Mouse (Mus musculus) fat pad, adult 2 months (tissue): ENCODE measurements around the gene Prss33.
"Not testable (repeated sequence)": the region's sequence is repeated elsewhere in the genome, so short reads cannot be mapped to it uniquely, and the experiment has no call there.

ENCODE experiments used
- DNase-seq: peaks from one replicate; pipeline ENCODE4 v3.0.0-alpha.2; 2011; ENCODE audit warnings: low read depth, low spot score; ENCODE audit errors: extremely low read depth

Prss33 gene

DNA sequence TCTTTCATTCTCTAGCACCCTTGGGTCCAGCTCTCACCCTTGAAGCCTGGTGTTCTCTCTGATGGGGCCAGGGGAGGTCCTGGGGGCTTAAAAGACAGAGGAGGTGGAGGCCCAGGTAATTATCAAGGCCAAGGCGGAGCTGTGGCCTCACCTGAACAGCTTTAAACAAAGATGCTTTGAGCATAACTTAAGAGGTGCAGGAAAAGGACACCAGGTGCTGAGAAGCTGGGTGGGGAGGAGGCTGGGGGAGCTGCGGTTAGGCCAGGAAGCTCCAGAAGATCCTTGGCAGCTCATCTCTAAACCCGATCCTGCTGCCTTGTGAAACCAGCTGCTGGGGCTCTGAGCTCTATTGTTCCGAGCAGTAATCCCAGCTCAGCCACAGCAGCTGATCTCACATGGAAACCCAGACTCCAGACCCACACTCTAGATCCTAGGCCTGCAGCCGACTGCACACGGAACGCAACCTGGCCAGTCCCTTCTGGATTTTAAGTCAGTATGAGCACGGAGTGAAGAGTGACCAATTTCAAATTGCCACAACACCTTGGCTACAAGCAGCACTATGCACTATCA, at the start of gene Prss33:
Prss33 (minus strand) TSS at position 51 of the 570 bp plus-strand sequence.
- DNase-seq, result no peak

DNA sequence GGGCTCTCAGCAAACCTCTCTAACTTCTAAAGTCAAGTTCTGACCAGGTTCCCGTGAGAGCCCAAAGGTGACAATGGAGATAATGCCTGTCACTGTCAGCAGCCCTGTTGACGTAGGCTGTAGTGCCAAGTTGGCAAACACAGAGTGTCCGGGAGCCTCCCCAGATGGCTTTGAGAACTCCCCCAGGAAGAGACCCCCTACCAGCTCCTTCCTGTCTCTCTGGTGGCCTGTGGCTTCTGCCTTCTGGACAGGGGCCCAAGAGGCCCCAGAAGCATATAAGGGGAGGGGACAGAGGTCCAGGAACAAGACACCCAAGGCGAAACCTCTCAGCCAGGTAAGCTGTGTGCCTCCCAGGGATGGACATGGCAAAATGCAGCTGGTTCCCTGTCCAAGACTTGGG, 44.7 kb upstream of the Prss33 start, which contains the start of the genes Dcpp1 and Dcpp2:
Dcpp1 (plus strand) TSS at position 301 of the 400 bp plus-strand sequence.
Dcpp2 (plus strand) TSS at position 305 of the 400 bp plus-strand sequence.
- not testable (repeated sequence) for DNase-seq

DNA sequence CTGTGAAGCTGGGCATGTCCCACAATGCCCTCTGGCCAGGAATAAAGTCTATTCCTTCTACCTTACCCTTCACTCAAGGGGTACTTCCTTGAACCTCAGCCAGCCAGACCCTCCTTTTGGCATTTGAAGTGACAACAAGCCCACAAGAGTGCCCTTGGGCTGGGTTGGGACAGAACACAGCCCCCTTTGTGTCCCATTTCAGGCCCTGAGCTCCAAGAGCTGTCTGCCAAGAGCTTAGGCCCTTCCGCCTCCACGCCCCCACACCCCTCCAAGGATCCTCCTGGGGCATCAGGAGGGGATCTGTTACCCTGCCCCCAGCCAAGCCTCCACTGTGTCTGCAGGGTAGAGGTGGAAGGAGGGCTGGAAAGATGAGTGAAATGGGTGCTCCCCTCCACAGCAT, 41.3 kb upstream of the Prss33 start:
- no peak for DNase-seq

DNA sequence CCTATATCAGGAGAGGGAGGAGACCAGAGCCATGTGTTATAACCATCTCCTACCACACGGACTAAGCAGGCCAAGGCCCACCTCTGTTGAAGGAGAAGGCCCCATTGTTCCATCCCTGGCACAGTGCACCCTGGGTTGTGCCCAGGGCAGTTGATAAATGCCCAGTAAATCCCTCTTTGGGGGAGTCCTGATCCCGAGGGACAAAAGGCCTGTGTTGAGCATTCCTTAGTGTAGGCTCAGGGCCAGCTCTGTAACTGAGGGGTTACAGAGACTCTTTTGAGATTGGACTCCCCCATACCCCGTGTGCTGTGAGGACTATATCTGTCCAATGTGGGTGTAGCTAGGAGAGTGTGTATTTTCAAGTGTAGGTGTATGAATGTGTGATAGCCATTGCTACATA, 40.9 kb upstream of the Prss33 start:
- DNase-seq, result no peak

DNA sequence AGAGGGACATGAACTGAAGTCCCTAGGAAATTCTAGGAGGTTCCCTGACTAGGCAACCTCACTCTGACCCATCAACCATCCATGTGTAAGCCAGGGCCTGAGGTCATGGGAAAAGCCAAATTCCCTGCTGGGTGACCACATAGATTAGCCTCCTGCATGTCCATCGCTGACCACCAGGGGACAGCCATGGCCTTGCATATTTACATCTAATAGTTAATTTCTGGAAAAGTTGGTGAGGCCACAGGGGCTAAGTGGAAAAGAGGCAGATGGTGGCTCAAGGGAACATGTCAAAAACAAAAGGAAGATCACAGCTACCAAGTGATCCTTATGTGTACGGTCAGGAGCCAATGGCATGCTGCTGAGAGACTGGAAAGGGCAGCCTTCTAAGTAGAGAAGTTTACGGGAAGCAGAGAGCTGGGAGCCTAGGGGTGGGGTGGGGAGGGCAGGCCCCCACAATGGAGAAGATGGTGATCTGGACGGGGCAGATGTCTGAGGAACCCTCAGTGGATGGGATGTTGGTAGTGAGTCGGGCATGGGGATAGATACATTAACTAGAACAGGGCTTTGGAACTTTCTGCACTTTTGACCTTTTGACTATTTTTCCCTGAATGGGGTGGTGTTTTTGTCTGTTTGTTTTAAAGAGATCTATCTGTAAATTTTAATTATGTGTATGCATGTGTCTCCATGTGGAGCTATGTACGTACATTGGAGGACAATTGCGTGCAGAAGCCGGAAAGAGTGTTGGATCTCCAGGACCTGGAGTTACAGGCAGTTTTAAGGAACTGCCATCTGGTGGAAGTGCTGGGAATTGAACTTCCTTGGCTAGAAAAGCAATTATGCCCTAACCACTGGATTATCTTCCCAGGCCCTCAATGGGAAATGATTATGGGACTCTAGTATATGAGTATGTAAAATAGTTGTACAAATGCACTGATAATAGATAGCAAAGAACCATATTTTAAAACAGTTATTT, 38.3 kb upstream of the Prss33 start:
- DNase-seq, result no peak

DNA sequence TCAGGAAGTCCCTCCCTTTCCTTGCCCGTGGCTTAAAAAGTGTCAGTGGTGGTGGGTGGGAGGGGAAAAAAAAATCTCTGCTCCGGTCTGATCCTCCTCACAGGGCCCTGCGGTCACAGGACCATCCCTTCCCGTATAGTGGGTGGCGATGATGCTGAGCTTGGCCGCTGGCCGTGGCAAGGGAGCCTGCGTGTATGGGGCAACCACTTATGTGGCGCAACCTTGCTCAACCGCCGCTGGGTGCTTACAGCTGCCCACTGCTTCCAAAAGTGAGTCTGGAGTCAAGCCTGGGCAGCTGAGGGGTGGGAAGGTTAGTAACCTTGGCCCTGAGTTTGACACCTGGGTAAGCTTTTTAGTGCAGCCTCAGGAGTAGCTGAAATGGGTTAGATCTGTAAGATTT, 32.7 kb upstream of the Prss33 start:
- DNase-seq, result peak; percentile 52

DNA sequence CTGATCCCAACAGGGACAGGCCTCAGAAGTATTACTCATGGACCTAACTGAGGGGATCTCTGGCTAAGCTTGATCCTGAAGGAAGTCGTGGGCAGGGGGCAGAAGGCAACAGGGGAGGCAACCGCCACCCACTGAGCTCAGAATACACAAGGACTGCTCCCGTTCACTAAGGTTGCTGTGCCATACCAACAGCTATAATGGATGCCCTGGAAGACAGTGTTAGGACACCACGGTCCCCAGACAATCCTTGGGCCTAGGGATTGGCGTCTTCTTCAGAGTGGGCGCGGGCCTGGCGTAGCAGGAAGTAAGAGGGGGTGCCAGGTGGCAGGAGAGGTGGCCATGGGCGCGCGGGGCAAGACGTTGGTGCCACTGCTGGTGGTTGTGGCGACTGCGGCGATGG, 31.9 kb upstream of the Prss33 start, which contains the start of gene Prss21:
Prss21 (plus strand) TSS at position 301 of the 400 bp plus-strand sequence.
- DNase-seq, result no peak

DNA sequence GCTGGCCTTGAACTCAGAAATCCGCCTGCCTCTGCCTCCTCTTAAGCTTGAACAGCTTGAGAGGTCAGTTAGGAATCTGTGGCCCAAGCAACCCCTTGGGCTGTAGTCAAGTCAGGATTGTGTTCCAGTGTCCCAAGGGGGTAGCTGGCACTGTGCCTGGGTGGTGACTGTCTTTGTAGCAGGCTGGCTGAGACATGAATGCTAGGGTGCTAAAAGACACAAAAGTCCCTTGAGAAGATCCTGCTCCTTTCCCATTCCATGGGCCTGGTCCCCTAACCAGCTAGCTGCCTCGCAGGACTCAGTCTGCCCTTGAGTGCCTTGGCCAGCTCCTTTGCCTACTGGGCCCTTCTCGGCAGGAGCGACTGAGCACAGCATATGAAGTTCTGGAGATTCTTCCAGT, 27.1 kb upstream of the Prss33 start:
- no peak for DNase-seq

DNA sequence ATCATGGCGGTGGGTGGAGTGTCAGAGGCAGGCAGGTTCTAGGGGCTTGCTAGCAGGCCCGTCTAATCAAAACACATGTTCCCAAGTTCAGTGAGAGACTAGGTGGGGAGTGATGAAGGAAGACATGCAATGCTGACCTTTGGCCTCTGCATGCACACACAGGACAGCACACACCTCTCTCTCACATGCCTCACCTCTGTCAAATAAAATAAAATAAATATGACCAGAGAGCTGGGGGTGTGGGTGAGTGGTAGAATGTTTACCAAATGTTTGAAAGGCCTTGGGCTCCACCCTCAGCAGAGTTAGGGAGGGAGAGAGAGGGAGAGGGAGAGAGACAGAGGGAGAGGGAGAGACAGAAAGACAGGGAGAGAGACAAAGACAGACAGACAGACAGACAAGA, 22.1 kb upstream of the Prss33 start:
- DNase-seq, result no peak

DNA sequence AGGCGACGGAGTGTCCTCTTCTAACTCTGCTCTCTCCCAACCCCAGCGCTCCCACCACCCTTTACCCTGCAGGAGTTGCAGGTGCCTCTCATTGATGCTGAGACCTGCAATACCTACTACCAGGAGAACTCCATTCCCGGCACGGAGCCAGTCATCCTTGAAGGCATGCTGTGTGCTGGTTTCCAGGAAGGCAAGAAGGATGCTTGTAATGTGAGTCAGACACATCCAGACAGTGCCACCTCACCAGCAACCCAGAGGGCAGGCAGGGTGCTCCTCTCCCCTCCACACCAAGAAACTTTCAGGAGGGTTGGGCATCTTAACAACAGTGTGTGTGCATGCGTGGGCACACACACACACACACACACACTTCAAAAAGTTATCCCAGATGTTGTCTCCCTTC, 21.3 kb upstream of the Prss33 start:
- no peak for DNase-seq

DNA sequence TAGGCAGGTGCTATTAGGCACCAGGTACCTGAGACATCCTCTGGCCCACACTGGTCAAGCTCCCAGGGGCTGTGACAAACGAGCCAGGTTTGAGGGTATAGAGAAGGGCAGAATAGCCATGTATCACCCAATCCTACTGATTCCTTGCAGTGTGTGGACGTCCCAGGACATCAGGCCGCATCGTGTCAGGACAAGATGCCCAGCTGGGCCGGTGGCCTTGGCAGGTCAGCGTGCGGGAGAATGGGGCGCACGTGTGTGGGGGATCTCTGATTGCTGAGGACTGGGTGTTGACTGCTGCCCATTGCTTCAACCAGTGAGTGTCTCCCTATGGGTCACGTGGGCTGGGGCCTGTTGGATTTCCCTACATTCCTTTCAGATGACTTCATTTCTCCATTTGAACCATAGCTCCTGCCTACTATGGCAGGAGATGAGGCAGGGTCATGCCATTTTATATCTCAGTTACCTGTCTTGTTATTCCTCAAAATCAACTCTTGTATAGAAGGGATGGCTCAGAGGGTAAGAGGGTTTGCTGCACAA, 18.4 kb upstream of the Prss33 start:
- DNase-seq, result no peak

DNA sequence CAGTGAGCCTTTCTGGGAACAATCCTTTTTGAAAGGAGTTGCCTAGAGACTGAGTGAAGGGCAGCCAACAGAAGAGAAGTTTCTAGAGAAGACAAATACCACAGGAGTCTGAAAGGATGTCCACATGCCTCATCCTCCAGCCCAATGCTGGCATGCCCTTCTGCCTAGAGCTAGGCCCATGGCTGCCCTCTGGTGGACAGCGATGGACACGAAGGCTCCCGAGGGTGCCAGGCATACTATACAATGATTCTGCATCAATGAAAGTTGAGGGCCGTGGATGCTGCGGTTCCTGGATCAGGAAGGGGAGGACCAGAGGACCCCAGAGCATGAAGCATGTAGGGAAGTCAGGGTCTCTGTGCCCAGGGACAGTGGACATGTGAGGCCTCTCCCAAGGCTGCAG, 17.4 kb upstream of the Prss33 start:
- DNase-seq, result no peak

DNA sequence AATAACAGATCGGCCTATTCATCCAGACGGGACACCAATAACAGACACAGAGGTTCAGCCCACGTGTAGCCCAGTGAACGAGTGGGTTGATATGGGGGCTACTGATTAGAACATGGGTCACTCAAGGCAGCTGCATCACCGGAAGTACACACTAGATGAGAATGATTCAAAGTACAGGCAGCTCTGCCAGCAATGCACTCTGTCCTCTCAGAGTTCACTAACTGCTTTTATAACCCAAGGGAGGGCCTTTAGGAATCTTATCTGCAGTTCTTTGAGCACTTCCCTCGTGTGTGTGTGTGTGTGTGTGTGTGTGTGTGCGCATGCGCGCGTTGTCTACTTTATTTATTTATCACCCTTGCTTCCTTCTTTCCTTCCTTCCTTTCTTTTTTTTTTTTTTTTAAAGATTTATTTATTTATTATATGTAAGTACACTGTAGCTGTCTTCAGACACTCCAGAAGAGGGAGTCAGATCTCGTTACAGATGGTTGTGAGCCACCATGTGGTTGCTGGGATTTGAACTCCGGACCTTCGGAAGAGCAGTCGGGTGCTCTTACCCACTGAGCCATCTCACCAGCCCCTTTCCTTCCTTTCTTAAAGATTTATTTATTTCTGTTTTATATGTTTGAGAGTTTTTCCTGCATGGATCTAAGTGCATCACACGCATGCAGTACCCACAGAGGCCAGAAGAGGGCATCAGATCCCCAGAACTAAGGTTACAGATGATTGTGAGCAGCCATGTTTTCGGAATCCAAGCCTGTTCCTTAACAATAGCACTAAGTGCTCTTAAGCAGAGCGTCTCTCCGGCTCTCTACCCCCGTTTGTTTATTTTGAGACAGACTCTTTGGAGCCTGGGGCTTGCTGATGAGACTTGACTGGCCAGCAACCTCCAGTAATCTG, 15.2 kb upstream of the Prss33 start:
- DNase-seq, result no peak

DNA sequence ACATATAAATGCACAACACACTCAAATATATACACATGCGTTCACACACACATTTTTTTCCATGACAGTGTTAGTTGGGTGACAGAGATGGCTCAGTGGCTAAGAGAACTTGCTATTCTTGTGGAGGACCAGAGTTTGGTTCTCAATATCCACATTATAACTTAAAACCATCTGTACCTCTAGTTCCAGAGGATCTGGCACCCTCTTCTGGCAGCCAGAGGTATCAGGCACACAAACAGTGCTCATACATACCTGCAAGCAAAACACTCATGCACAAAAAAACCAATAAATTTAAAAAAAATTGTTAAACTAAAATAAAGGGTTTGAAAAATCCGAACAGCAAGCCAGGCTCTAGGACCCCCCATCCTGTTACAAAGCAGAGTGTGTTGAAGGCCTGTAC, 14.2 kb upstream of the Prss33 start:
- DNase-seq, result no peak

DNA sequence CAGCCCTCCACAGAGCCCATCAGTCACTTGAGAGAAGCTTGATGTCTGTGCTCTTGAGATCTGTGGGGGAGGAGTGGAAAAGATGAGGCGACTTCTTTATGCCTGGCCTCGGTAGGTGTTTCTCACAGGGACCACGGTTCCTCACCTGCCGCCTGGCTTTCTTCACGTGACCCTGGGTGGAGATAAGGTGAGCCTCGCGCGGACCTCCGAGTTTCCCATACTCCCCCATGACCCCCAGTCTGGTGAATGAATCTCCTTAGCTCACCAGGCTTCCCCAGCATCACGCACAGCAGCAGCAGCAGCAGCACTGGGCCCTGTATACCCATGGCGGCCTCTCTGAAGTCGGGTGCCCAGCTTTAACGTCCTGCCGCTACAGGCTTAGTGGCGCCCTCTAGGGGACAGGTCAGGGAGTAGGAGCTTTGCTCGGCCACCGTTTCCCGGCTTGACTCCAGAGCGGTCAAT, 8.0 kb upstream of the Prss33 start, which contains the start of the genes Prss32 and Prss41:
Prss32 (plus strand) TSS at position 44 of the 462 bp plus-strand sequence.
Prss41 (minus strand) TSS at position 361 of the 462 bp plus-strand sequence.
- no peak for DNase-seq

DNA sequence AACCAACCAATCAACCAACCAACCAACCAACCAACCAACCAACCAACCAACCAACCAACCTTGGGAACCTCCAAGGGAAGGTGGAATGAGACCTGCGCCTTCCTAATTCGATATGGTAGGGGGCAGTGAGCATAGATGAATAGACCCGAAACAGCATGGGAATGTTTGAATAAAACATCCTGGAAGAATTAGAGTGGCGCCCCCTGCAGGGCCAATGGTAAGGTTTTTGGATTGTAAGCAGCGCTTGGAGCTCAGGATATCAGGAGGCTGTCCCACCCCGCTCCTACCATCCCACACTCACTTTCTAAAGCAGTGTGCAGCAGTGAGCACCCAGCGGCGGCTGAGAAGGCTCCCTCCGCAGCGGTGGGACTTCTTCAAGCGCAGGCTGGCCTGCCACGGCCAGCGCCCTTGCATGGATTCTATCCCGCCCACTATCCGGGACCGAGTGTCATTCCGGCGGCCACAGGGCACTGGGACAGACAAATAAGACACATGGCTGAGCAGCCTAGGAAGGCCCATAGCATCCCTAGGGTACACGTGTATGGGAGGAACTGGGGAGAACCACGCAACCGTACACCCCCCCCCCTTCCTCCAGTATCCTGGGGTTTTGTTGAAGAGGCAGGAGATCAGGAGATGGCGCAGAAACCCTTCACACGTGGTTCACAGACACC, 7.4 kb upstream of the Prss33 start:
- no peak for DNase-seq

DNA sequence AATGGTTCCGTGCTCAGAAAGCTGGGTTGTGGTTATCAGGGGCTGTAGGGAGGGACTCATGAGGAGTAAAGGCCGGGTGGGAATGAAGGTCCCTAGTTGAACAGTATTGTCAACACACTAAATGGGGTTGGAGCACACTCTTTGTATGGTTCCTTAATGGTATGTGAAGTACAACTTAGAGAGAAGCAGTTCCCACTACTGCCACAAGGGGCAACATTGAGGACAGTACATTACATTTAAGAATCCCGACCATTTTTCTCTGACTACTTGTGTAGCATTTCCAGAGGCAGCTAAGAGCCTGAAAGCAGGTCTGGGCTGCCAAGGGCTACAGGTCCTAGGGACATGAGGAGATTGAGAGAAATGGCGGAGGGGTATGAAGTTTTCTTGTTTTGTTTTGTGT, 5.3 kb upstream of the Prss33 start:
- DNase-seq, result no peak

DNA sequence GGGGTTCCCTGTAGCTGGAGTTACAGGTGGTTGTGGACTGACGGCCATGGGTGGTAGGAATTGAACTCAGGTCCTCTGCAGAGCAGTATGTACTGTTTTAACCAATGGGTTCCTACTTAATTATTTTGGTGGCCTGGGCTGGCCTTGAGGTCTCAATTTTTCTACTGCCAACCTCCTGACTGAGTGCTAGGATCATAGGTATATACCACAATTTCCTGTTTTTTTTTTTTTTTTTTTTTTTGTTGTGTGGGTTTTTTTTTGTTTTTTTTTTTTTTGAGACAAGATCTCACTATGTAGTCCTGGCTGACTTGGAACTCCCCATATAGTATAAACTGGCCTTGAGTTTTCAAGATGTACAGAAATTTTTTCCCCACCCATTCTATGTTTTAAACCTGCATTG, 4.7 kb downstream of the Prss33 start:
- DNase-seq, result no peak

DNA sequence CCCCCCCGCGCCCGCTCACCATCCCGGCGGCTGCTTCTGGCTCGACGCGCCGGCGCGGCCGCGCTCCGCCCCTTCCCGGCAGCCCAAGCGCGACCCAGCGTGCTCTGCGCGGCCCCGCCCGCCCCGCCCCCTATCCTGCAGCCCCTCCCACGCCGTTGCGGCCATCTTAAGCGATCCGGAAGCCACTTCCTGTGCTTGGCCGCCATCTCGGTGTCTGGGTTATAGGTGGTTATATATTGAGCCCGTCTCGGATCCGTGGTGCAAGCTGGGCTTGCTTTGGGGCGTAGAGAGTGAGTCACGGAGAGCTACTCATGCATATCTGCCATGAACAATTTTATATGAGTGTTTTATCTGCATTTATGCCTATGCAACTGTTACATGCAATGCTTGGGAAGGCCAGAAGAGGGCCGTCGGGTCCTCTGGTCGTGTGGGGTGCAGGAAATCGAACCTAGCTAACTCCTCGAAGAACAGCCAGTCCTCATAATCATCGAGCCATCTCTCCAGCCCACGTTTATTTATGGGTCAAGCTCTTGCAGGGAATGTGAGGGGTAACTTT, 6.7 kb downstream of the Prss33 start, which contains the start of gene Elob:
Elob (minus strand) TSS at position 73 of the 556 bp plus-strand sequence.
- peak; percentile 30 for DNase-seq
